Mouse (Mus musculus): ENCODE data around the gene Nme4. TPM values are rescaled to one million over a fixed set of nuclear protein-coding genes. Genes with fewer than 3 reads are reported as not detected.

Nme4 gene
- polyA plus RNA-seq, 1 experiment: 155 TPM

DNA sequence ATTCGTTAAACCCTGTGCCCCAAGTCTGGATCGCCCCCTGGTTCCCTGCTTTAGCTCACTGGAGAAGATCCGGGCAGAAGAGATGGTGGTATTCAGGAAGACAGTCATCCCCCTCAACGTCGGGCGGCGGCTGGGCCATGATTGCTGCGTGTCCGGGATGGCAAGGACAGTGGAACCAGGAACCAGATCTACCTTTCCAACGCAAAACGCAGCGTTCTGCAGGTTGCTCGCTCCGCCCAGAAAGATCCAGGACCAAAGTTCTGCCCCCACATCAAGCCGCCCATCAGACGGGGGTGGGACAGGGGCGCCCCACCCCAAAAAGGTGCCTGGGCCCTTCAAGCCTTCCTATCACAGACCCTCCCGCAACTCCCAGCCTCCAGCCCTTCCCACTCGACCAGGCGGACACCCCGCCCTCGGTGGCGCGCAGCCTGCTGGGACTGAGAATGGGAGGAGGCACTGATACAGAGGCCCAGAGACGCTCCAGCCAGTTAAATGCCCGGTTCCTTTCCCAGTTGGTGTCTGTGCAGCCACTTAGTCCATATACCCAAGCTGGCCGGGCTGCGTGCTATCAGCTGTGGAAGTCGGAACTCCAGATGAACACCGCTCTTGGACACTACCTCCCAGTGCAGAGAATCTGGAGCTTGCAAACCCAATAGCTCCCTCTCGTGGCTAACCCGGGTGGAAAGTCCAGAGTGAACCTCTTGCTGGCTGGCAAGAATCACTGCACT is 5.3 kb downstream of the Nme4 start, which contains the start of gene Decr2:
Decr2 (minus strand) TSS at position 433 of the 728 bp plus-strand sequence.
- no peak for TF ChIP-seq GATA1 (IDR thresholded peaks at IDR 0.05; ENCODE audit: low read length)

DNA sequence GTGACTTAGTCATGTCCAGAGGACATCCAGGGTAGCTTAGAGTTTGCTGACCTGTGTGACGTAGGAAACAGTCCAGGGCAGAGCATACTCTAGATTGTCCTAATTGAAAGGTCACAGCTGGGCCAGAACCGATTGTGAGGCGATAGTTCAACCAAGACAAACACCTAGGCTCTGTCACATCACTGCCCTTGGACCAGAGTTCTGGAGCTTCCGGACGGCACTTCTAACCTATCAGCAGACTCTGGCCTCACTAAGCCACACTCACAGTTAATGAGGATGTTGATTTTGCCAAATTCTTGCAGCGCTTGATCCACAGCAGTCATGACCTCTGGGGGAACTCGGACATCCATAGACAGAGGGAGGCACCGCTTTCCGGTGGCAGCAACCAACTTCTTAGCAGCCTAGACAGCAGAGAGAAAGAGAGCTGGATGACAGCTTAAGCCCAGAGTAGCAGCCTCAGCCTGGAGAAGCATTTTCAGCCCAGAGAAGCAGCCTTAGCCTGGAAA is 8.3 kb downstream of the Nme4 start:
- no peak for TF ChIP-seq GATA1 (IDR thresholded peaks at IDR 0.05; ENCODE audit: low read length)

DNA sequence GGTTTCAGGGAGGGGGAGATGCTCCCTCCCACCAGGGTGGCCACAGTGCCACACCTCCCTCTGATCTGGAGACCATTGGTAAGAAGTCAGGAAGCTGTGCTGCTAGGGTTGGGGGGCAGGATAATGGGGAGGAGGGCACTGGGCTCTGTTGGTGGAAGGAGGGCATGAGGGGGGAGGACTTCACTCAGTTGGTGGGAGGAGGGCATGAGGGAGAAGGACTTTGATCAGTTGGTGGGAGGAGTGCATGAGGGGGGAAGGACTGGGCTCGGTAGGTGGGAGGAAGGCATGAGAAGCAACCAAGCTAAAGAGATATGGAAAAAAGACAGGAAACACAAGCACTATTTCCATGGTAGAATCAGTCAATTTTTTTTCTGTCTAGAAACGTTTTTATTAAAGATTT is 14.5 kb downstream of the Nme4 start:
- TF ChIP-seq GATA1 (IDR thresholded peaks at IDR 0.05; ENCODE audit: low read length): no peak

DNA sequence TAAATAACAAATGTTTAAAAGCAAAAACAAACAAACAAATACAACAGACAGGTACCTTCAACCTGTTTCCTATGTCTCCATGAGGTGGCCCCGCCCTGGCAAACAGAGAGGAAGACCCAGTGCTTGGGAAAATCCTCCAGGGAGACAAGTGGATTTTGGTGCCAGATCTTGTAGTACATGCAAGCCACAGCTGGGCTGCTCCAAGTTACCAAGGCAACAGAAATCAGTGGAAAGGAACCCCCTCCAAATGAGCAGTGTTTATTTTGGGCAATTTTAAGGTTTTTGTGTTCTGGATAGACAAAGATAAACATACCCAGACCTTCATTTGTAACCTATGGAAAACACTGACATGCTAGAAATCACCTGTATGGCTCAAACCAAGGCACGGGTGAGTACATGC is 16.6 kb downstream of the Nme4 start:
- TF ChIP-seq GATA1 (IDR thresholded peaks at IDR 0.05; ENCODE audit: low read length): no peak

DNA sequence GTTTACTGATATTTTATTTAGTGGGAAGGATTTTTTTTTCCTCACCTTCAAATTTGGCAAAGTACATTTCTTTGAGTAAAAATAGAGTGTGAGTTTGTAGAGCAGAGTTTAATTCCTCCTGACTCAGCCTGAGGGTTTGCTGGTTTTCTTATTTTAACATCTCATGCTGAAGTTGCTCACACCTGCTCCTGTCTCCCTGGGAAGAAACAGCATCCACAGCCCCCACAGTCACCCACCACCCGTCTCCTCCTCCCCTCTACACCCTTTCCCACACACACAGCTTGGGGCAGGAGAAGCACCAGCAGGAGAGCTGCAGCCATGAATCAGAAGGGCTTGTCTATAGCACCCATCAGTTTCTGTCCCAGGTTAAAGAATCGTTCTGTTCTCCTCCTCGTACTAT is 20.2 kb downstream of the Nme4 start:
- TF ChIP-seq GATA1 (IDR thresholded peaks at IDR 0.05; ENCODE audit: low read length): no peak

DNA sequence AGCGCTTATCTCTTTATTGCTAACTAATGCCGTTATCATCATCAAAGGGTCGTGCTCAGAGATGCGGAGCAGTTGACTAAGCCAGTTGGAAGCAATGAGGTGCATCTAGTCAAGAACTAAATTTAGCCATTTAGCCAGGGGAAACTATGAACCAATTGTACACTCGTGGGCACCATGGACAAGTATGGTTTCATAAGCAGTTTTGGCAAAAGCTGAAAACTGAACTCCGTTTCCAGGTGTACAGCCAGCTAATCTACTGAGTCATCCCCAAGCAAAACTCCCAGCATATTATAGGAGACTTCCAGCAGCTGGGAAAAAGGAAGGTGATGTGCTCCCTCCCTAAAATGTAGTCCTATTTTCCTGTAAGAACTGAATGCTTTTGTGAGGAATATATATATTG is 25.3 kb downstream of the Nme4 start:
- TF ChIP-seq GATA1 (IDR thresholded peaks at IDR 0.05; ENCODE audit: low read length): no peak

DNA sequence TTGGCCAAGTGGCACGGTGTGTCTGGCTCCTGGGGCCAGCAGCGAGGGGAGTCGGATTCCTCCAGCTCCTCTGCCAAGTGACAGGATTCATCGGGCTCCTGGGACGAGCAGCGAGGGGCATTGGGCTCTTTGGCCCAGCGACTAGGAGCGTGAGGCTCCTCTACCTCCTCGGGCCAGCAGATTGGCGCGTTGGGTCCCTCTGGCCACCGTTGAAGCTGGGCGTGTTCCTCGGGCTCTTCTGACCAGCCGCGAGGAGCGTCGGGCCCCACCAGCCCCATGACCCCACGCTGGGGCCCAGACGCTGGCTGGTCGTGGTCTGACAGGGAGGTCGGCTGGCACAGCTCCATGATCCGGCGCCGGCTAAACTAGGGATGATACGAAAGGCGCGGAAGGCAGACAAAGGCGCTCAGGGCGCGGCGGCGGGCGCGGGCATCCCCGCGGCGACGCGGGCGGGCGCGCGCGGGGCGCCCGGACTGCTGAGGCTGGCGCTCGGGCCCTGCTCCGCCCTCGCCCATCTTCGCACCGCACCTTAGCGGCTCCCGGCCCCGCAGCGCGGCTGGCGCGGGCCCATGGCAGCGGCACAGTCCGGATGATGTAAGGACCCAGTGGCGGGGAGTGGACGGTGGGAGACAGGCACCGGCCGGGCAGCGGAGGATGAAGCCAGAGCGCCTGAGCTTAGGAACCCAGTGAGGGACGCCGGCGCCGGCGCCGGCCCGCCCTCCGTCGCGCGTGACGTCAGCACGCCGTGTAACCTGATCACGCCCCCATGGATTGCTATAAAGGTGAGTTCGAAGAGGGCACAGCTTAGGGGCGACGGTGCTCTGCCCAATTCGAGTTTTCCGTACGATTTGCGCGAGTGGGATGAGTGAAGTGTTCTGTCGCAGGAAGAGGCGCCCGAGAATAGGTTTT is 26.3 kb downstream of the Nme4 start, which contains the start of gene Rab11fip3:
Rab11fip3 (minus strand) TSS at position 725 of the 909 bp plus-strand sequence.
- TF ChIP-seq GATA1 (IDR thresholded peaks at IDR 0.05; ENCODE audit: low read length): no peak

DNA sequence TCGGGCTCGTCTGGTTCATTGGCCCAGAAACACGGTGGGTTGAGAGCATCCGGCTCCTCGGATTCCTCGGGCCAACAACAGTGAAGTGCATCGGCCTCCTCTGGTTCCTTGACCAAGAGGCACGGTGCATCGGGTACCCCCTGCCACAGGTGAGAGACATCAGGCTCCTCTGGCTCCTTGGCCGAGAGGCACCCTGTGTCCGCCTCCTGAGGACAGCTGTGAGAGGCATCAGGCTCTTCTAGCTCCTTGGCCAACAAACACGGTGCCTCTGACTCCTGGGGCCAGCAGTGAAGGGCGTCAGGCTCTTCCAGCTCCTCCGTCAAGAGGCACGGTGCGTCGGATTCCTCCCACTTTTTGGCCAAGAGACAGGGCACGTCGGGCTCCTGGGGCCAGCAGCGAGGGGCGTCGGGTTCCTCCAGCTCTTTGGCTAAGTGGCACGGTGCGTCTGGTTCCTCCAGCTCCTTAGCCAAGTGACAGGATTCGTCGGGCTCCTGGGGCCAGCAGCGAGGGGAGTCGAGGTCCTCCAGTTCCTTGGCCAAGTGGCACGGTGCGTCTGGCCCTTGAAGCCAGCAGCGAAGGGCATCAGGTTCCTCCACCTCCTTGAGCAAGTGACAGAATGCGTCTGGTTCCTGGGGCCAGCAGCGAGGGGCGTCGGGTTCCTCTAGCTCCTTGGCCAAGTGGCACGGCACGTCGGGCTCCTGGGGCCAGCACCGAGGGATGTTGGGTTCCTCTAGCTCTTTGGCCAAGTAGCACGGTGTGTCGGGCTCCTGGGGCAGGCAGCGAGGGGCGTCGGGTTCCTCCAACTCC is 27.2 kb downstream of the Nme4 start:
- TF ChIP-seq GATA1 (IDR thresholded peaks at IDR 0.05; ENCODE audit: low read length): no peak

DNA sequence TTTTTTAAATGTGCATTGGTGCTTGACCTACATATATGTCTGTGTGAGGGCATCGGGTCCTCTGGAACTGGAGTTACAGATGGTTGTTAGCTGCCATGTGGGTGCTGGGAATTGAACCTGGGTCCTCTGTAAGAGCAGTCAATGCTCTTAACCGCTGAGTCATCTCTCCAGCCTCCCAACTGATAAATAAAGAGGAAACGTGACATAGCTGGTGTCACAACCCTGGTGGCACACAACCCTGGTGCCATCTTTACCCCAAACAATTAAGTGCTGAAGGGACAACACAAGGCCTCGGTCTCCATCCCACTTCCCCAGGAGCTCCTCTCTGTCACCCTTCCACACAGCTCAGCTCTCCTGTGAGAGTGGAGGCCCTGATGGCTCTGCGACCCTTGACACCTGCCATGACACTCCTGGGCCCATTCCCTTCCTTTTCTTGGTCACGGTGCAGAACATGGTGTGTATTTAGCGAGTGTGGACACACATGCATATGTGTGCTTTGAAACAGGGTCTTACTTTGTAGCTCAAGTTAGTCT is 28.8 kb downstream of the Nme4 start:
- no peak for TF ChIP-seq GATA1 (IDR thresholded peaks at IDR 0.05; ENCODE audit: low read length)

DNA sequence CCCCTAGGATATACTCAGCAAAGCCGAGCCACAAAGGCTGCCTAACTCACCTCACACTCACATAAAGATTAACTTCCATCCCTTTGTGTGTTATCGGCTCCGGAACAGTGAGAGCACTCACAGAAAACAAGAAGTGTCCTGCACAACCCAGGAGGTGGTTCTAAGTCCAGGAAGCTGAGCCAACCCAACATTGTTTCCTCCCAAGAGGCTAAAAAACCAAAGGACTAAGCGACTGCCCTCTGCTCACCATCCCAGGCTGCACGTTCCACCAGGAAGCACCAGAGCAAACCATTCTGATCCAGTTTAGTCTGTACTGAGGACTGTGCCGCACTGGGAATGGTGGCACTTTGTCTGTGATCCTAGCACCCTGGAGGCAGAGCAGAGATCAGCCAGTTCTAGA is 30.5 kb downstream of the Nme4 start:
- no peak for TF ChIP-seq GATA1 (IDR thresholded peaks at IDR 0.05; ENCODE audit: low read length)

DNA sequence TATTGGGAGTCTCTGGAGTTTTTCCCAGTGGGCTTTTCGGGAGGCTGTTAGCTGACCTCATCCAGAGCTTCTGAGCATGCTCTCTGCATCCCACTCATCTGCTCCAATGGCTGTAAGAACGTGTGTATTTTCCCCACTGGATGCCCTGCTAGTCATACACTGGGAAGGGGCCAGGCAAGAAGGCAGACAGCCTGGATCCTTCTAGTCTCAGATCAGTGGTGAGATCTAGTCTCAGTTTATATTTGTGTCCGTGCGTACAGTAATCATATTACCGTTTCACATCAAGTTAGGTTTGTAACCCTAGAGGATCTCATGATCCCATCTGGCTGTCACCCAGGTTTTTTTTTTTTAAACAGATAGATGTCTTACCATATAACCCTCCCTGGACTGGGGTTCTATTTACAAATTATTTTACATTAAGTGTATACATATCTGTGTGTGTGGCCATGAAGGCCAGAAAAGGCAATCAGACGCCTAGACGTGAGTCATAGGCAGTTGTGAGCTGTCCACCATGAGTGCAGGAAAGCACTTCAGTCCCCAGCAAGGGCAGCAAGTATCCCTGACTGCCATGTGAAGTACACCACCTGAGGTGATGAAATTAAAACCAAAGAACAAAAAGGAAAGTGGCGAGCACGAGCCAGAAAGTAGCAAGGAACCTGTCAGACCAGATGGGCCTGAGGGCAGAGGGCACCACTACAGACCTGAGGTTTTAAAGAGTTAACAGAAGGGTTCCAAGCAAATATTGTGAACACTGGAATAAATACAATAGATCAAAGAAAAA is 37.4 kb downstream of the Nme4 start:
- no peak for TF ChIP-seq GATA1 (IDR thresholded peaks at IDR 0.05; ENCODE audit: low read length)

DNA sequence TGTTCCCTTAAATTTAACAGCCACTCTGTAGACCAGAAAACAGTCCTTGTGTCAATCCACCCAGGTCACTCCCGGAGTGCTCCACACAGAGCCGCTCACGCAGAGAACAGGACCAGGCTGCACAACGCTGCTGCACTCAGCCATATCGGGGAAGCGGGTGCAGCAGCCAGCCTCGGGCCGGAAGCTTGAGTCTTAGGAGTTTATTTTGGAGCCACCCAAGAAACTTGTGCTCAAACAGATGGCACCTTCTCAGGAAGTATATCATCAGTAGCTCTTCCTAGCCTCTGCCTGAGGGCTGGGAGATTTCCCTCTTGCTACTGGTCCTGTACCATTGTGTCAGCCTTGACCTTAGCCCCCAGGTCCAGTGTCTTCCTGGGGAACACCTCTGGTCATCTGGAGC is 38.1 kb downstream of the Nme4 start:
- TF ChIP-seq GATA1 (IDR thresholded peaks at IDR 0.05; ENCODE audit: low read length): no peak

DNA sequence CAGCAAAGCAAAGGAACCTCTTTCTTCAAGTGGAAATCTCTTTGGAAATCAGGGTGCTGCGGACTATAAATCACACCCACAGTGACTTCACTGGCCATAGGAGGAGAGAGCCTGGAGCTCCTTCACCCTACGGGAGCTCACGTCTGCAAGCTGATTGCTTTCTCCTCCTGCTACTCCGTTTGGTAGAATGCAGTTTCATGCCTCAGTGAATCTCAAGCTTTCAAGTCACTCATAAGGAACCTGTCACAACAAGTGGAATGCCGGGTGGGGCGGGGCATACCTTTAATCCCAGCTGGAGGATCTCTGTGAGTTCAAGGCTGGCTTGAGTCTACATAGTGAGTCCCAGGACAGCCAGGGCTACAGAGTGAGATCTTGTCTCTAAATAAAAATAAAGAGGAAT is 40.2 kb downstream of the Nme4 start:
- TF ChIP-seq GATA1 (IDR thresholded peaks at IDR 0.05; ENCODE audit: low read length): no peak

DNA sequence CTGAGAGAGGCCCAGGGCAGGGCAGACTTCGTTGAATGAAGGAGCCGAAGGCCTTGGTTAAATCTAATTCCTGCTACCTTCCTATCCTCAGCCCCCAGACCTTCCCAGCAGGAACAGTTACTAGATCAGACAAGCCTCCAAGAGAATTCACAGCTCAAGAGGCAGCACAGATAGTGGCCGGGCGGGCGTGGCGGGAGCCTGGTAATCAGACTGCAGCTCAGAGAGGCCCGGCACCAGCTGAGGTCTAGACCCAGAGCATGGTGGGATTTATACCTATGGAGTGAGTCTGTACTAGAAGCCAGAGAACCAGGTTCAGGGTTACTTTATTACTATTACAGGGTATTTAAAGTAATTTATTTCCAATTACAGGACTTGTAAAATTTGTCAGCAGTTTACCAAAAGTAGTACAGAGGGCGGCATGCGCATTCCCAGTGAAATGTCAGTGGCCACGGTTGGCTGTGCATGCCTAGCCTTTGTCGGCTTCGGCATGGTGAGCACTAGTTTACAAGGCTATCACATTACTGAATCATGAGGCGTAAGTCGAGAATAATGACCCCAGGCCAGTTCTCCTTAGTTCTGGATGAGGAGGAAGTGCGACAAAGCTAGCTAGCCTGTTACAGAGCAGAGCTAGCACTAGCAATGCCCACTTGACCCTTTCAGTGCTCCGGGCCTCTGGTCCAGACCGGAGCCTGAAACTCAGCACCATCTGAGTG is 41.1 kb downstream of the Nme4 start:
- TF ChIP-seq GATA1 (IDR thresholded peaks at IDR 0.05; ENCODE audit: low read length): no peak

Measured in G1E-ER4 (cell line).